Mouse (Mus musculus) liver, embryonic 14.5 days (tissue): ENCODE data around the gene Abhd16a. TPM values are rescaled to one million over a fixed set of nuclear protein-coding genes. Genes with fewer than 3 reads are reported as not detected.

Experiments used
- ATAC-seq: fragments of 200-750 bp; cut with Nextera tagmentation; 2 replicates; pipeline ENCODE4 v1.8.0; 2017; ENCODE audit warnings: moderate number of reproducible peaks, mild to moderate bottlenecking, moderate library complexity; ENCODE audit not compliant: insufficient read depth
- DNase-seq, 3 experiments: peaks; one replicate each; pipeline ENCODE4 v3.0.0-alpha.2; 2012 to 2013; ENCODE audit warnings: low read depth in 3 of 3, low spot score in 3 of 3
- H3K27ac ChIP-seq: fragments of 300-500 bp; sonication (generic); 2 replicates; pipeline ENCODE4 v1.5.1; 2014; ENCODE audit warnings: moderate library complexity, mild to moderate bottlenecking, control low read depth, inconsistent platforms
- H3K27me3 ChIP-seq: fragments of 300-500 bp; sonication (generic); 2 replicates; pipeline ENCODE4 v1.6.1; 2014; ENCODE audit warnings: mild to moderate bottlenecking, low read length, moderate library complexity; ENCODE audit not compliant: control insufficient read depth, insufficient read depth
- H3K36me3 ChIP-seq: fragments of 300-500 bp; sonication (generic); replicated peaks from 2 replicates; pipeline ENCODE4 v1.6.1; 2014; ENCODE audit warnings: low read depth; ENCODE audit not compliant: control insufficient read depth, insufficient read depth
- H3K4me1 ChIP-seq, 2 experiments: fragments of 200-500 bp in 1 of 2; fragments of 300-500 bp in 1 of 2; sonication (generic) in 1 of 2; replicated peaks; 2 replicates each; pipeline ENCODE4 v1.6.1; 2012 to 2014; ENCODE audit warnings: antibody characterized with exemption in 1 of 2, inconsistent platforms in 1 of 2, low read length in 1 of 2; ENCODE audit not compliant: control insufficient read depth in 2 of 2, insufficient read depth in 2 of 2
- H3K4me2 ChIP-seq: fragments of 300-500 bp; sonication (generic); 2 replicates; pipeline ENCODE4 v1.6.1; 2014; ENCODE audit warnings: low read depth, mild to moderate bottlenecking, control low read depth, moderate library complexity
- H3K4me3 ChIP-seq, 2 experiments: fragments of 200-500 bp in 1 of 2; fragments of 300-500 bp in 1 of 2; sonication (generic) in 1 of 2; 2 replicates each; pipeline ENCODE4 v1.5.1; 2012 to 2014; ENCODE audit warnings: low read depth in 2 of 2, low read length in 2 of 2, mild to moderate bottlenecking in 2 of 2, control low read depth in 1 of 2, inconsistent platforms in 1 of 2, moderate library complexity in 1 of 2; ENCODE audit not compliant: insufficient read depth in 1 of 2
- H3K9ac ChIP-seq: fragments of 300-500 bp; sonication (generic); replicated peaks from 2 replicates; pipeline ENCODE4 v1.6.1; 2014; ENCODE audit warnings: mild to moderate bottlenecking, control low read depth, moderate library complexity
- H3K9me3 ChIP-seq: fragments of 300-500 bp; sonication (generic); 2 replicates; pipeline ENCODE4 v1.6.1; 2016; ENCODE audit warnings: low read length, mixed read lengths; ENCODE audit not compliant: control insufficient read depth
- CTCF ChIP-seq: IDR thresholded peaks from 2 replicates; pipeline ENCODE4 v1.5.1; 2016; ENCODE audit warnings: antibody characterized with exemption, low read depth, control low read depth
- EP300 ChIP-seq: IDR thresholded peaks from 2 replicates; pipeline ENCODE4 v1.6.1; 2016; ENCODE audit warnings: antibody characterized with exemption, low read depth
- WGBS: fragments of 180-500 bp; shearing (Covaris S2); extraction: QIAGEN DNeasy Blood & Tissue Kit; methylation state at CpG from one replicate; pipeline ENCODE4 v1.1.7; 2014; ENCODE audit not compliant: insufficient replicate concordance; 5-methylcytosine and 5-hydroxymethylcytosine counted together
- polyA plus RNA-seq, 2 experiments: library from polyadenylated mRNA; depleted of rRNA in 1 of 2; stranded (reverse) in 1 of 2; unstranded in 1 of 2; fragments of >200 nt; fragmentation: Nextera tagmentation in 1 of 2; extraction: Ambion mirVana in 1 of 2; gene quantifications; 2 replicates each; pipeline versions ENCODE4 v1.2.1 to v1.2.3; 2012 to 2014

Abhd16a gene
- polyA plus RNA-seq, 2 experiments = 30.0 to 42.3 TPM

- TF ChIP-seq CTCF (no peak), EP300 (no peak)
- 37% methylated on average over 6 of the region's 6 CpGs for WGBS
- Histone ChIP-seq H3K9ac (peak overlapping the region; percentile 79), H3K9me3 (no peaks in the 10 kb centered on the region), H3K4me3 (peak overlapping the region; percentile 61 to 71; a peak in 3 of 4 replicates), H3K27me3 (no peaks in the 10 kb centered on the region), H3K4me2 (peak overlapping the region; percentile 91), H3K36me3 (peaks cover 11% of the 10 kb centered on the region), H3K27ac (peak overlapping the region; percentile 70), H3K4me1 (peaks cover 10 to 12% of the 10 kb centered on the region in 2 experiments)
- no peak for ATAC-seq
- no peak for DNase-seq
These were observed 36.5 kb downstream of the Abhd16a start for GRCm38 (mm10) chr17:35125578-35125977.

- Histone ChIP-seq H3K4me1 (peaks cover 10 to 12% of the 10 kb centered on the region in 2 experiments), H3K4me3 (peak within 1 kb of the TSS; percentile 61 to 71), H3K27me3 (no peaks in the 10 kb centered on the region), H3K36me3 (peaks cover 11% of the 10 kb centered on the region), H3K27ac (peak within 1 kb of the TSS; percentile 70), H3K4me2 (peak within 1 kb of the TSS; percentile 91), H3K9me3 (no peaks in the 10 kb centered on the region), H3K9ac (peak within 1 kb of the TSS; percentile 79)
- TF ChIP-seq CTCF = peak; percentile 10; the same call in 1 of the 2 replicates
- no peak for TF ChIP-seq EP300
- WGBS = under 1% methylated on average over 36 of the region's 36 CpGs
- ATAC-seq (peak; percentile 69), DNase-seq (peak; percentile 56 to 62 (median 62))
These were observed 37.1 kb downstream of the Abhd16a start, which contains the start of gene D17H6S53E for GRCm38 (mm10) chr17:35126206-35126611. Gene D17H6S53E (plus strand): TSS chr17:35126373.

- no peaks in the 10 kb centered on the region for H3K9me3 ChIP-seq
- H3K4me3 ChIP-seq = peak overlapping the region; percentile 61 to 71
- H3K9ac ChIP-seq = peak overlapping the region; percentile 79
- peak overlapping the region; percentile 70; the same call in 1 of the 2 replicates for H3K27ac ChIP-seq
- TF ChIP-seq CTCF (no peak), EP300 (no peak)
- peaks cover 8 to 12% of the 10 kb centered on the region in 2 experiments for H3K4me1 ChIP-seq
- H3K4me2 ChIP-seq = peak overlapping the region; percentile 91
- H3K36me3 ChIP-seq = peaks cover 11% of the 10 kb centered on the region
- WGBS = 51% methylated on average over 13 of the region's 13 CpGs
- no peak for DNase-seq
- ATAC-seq = no peak
- no peaks in the 10 kb centered on the region for H3K27me3 ChIP-seq
These were observed 38.0 kb downstream of the Abhd16a start for GRCm38 (mm10) chr17:35127017-35127416.

GRCm38 (mm10) chr17:35128996-35129395 lies 39.9 kb downstream of the Abhd16a start:
- no peak for ATAC-seq
- Histone ChIP-seq H3K4me1 (peaks cover 7 to 12% of the 10 kb centered on the region in 2 experiments), H3K27me3 (no peaks in the 10 kb centered on the region), H3K9ac (no peak overlapping the region), H3K4me3 (no peak overlapping the region), H3K4me2 (0 out of 2 replicates have a peak overlapping the region, but pooled peaks have one; percentile 13), H3K27ac (no peak overlapping the region), H3K36me3 (peaks cover 6% of the 10 kb centered on the region), H3K9me3 (no peaks in the 10 kb centered on the region)
- no peak for DNase-seq
- TF ChIP-seq CTCF (no peak), EP300 (no peak)
- WGBS = 68% methylated on average over 11 of the region's 11 CpGs

- no peak overlapping the region for H3K27ac ChIP-seq
- peak overlapping the region; percentile 37 for H3K4me2 ChIP-seq
- peaks cover 3 to 5% of the 10 kb centered on the region in 2 experiments for H3K4me1 ChIP-seq
- ATAC-seq = no peak
- H3K9me3 ChIP-seq = no peaks in the 10 kb centered on the region
- no peak overlapping the region; the same call in 1 of the 2 replicates for H3K9ac ChIP-seq
- TF ChIP-seq EP300 = no peak
- no peak for TF ChIP-seq CTCF
- H3K27me3 ChIP-seq = no peaks in the 10 kb centered on the region
- no peaks in the 10 kb centered on the region for H3K36me3 ChIP-seq
- DNase-seq = no peak
- peak overlapping the region; percentile 22 to 63 for H3K4me3 ChIP-seq
- 69% methylated on average over 8 of the region's 8 CpGs for WGBS
These were observed 42.0 kb downstream of the Abhd16a start for GRCm38 (mm10) chr17:35131038-35131437.
